Mouse (Mus musculus) embryonic fibroblast, embryonic 13.5 days (primary cell): Measurements from ENCODE around the gene 4930404H24Rik.

ENCODE experiments used
- CTCF ChIP-seq: IDR thresholded peaks from 2 replicates; pipeline ENCODE4 v1.5.1; 2011; ENCODE audit warnings: mild to moderate bottlenecking, control low read depth, low read length, moderate library complexity, borderline replicate concordance; ENCODE audit not compliant: insufficient read depth
- POLR2A ChIP-seq: IDR thresholded peaks from 2 replicates; pipeline ENCODE4 v1.6.1; 2011; ENCODE audit warnings: low read depth, mild to moderate bottlenecking, control low read depth, low read length, moderate library complexity

DNA sequence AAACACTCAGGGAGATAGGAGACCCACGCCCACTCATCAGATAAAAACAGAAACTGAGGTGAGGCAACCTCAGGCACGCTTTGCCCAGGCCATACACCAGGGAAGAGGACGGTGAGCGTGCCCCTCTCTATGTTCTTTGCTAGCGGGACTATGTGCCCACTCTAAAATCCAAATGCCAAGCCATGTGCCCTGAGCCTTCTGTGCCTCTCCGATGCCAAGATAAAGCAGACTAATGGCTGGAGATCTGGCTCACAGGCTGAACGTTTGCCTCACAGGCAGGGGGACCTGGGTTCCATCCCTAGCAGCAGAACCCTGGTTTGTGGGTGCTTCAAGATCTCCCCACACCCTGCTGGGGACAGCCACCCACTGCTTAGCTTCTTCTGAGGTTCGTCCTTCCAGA lies 17.5 kb downstream of the 4930404H24Rik start:
- TF ChIP-seq CTCF = no peak
- TF ChIP-seq POLR2A = no peak
